Mouse (Mus musculus) T-helper 1 cell (primary cell): ENCODE measurements at regions not wholly inside any gene's neighbourhood (a gene's known extent, or its start where the extent isn't known, plus 50 kb on each side); places are given as distances from the start of the nearest gene placed in this dataset.
"Not testable (repeated sequence)": the region's sequence is repeated elsewhere in the genome, so short reads cannot be mapped to it uniquely, and the experiment has no call there.

ENCODE experiments used
- in situ Hi-C: fragments of 300-600 bp; cut with MboI, MseI; formaldehyde crosslinking; loops from one replicate; pipeline ENCODE4 v1.15.1; 2025; ENCODE audit warnings: high pct_unique_total_duplicates

- in situ Hi-C loops = no loop called here
These were observed 51.3 kb downstream of the Gm21897 start for GRCm38 (mm10) chr16:15368383-15369163.

- in situ Hi-C loops = loop anchor here (10.0 kb wide), 1 partner anchor 542 kb away; no protein-coding TSS in a partner anchor
These were observed 55.6 kb downstream of the Gm21897 start for GRCm38 (mm10) chr16:15372844-15373243.

DNA sequence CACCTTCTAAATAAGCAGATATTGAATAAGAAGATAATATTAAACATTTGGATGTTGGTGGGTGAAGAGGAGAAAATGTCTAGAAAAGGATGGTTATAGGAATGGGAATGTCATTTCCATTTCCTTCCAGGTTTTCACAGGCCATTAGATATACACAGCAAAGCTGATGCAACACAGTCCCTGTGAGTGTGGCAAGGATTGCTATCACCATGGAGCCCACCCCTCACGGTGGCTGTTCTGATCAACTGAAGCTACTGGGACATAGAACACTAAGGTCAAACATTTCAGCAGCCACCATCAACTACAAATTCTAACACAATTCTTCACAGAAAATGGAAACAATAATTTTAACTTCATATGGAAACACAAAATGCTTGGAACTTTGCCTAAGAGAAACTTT, 56.7 kb downstream of the Gm21897 start:
- in situ Hi-C loops = loop anchor here (10.0 kb wide), 1 partner anchor 541 kb away; no protein-coding TSS in a partner anchor

DNA sequence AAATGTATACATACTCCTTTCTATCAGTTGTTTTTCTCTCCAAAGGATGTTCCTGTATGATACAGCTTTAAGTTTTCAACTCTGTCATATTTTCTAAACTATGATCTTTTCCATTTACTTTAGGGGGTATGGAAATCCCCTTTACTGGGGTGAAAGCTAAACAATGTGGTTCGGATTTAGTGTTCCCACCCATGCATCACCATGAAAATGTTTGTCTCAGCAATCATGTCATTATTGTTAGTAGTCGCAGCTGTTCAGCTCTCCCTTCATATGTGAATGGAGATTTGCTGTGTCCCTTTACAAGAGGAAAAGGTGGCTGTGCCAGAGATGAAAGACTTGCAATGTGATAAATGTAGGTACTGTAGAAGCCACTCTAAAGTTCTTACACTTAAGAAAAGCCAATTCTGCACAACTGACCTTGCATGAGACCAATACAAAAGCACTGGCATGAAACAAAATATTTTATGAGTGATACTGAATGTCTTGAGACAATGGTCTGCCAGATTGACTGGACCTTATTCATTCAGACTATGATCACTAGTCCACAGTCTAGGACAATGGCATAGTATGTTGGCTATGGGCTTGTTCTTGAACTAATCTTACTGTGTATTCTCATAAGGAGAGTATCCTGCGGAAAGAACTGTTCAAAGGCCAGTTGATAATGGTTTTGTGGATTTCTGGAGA, 68.4 kb downstream of the Gm21897 start:
- in situ Hi-C loops = no loop called here

DNA sequence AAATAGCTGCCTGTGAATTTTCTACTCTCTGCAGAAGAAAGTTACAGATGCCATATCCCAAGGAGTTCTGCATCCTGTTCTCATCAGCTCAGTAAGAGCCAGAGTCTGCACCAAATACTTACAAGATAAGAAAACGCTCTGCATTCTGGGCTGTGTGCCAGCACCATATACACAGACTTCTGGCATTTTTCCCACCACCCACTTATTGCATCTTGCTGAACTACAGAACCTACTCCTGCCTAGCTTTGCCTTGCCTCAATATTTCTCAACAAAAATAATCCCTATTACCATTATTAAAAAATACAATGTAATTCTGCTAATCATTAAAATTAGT, 69.0 kb downstream of the Gm21897 start:
- in situ Hi-C loops = no loop called here

DNA sequence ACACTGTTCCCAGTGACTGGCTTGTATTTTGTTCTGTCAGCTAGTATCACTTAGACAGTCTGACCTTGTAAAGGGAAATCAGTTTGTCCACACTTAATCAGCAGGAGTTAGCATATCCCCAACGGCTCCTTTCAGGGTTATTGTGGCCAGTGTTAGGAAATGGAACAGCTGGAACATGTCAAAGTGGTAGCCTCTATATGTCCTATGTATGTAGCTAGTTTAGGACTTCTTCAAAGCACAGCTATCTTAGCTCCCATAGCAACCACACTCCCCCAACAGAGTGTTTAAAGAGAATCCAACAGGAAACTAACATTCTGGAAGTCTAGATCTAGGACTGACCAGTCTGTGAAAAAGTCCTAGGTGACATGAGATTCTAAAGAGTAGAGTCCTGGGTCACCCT, 72.6 kb downstream of the Gm21897 start:
- in situ Hi-C loops = no loop called here

DNA sequence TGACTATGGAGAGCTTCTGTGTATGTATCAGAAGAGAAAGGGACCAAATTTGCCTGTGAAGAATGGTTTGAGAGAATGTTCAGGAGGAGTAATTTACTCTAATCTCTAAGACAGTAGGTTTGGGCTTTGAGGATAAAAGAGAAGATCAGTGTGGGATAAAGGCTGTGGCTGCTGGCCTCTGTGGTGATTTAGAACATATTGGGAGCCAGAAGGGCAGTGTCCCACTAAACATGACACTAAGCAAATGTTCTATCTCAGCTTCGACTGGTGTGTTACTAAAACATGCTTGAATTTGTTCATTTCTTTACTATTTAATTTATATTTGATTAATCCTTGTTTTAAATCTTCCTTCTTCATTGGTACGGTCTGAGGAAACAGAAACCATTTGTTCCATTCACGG, 113.1 kb downstream of the Gm21897 start:
- in situ Hi-C loops = no loop called here

GRCm38 (mm10) chr16:15432681-15433080, 115.4 kb downstream of the Gm21897 start:
- in situ Hi-C loops = no loop called here

DNA sequence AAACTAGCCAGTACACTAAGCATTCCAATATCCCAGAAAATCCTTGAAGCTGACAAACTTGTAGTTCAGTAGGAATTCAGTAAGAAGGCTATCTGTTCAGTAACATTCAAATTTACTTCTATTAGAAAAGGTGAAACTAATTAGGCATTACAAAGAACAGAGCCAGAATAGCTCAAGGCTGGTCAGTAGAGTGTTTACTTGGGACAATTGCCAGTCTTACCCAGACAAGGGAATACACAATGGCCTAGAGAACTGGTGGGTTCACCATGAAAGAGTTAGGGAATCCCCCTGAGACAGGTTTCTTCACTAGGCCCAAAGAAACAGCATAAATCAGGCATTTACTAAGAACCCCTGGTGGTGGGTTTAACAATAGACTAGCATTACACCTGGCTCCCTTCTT, 145.6 kb downstream of the Gm21897 start:
- in situ Hi-C loops = not testable (repeated sequence)

DNA sequence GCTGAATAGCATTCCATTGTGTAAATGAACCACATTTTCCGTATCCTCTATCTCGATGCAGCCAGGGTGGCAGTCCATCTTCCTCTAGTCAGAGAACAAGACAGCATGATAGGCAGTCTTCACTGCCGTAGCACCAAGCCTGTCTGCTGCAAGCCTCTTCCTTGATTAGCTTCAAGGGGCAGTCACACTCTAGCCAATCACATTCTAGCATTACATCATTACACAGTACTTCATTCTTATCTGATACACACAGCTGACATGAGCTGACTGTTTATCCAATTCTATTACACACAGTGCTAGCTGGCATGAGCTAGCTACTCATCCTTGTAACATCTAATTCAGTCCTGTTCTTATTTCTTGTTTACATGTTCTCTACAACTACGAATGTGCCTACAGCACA, 156.6 kb downstream of the Gm21897 start:
- in situ Hi-C loops = no loop called here

DNA sequence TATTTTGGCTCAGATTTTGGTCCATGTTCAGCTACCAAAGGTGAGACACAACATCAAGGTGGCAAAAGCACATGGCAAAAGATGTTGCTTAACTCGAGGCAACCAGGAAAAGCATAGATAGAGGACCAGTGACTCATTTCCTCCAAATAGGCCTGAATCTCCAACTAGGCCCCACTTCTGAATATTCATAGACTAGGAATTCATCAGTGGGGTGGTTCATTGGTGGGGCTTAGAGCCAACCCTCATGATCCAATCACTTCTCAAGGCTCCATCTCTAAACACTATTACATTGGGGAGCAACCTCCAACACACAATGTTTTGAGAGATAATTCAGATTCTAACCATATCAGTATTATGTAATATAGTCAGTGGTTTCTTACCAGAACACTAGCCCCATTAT, 161.6 kb downstream of the Gm21897 start:
- in situ Hi-C loops = no loop called here

DNA sequence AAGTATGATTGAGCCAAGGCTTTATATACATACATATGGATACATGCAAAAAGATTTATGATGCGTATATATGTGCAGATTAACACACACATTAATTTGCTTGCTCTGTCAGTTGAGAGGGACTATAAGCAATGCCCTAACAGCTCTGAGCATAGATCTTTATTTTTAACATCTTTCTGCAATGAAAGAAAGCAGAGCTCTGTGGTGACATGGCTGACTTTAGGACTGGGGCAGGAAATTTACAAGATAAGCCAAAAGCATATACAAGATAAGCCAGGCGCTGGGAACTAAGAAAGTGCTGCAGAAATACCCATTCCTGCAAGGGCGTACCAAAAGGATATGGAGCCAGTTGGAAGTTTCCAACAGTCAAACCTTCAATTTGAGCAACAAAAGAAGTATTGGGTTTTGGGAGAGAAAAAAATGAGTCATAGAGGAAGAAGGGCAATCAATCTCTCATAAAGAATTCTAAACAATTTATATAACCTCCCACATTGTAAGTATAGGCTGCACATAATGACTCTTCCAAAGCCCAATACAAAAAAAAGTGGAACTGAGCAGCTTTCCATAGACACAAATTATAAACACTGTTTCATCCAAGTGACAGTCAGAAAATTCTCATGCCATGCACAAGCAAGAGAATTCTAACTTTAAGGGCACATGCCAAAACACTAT, 174.2 kb downstream of the Gm21897 start:
- in situ Hi-C loops = no loop called here

DNA sequence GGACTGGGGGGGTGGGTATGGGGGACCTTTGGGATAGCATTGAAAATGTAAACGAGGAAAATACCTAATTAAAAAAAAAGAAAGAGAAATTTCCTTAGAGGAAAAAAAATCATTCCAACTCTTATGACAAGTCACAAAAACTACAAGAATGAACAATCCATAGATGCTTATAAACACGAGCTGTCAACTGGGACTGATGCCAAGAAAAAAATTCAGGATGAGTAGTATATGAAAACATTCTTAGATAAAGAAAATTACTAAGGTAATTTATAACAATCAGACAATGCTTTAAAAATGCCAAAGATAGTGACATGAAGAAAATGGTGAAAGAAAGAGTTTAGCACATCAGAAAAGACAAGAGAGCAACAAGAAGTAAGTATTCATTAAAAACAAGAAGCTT, 176.0 kb downstream of the Gm21897 start:
- in situ Hi-C loops = no loop called here
